Mouse (Mus musculus): ENCODE data around the gene Ccr7.

GRCm38 (mm10) chr11:99113111-99113510, 41.8 kb downstream of the Ccr7 start:
- TF ChIP-seq POLR2A (IDR thresholded peaks at IDR 0.05; ENCODE audit: borderline replicate concordance, extremely low read depth, low read depth, low read length) (no peak), CTCF (IDR thresholded peaks at IDR 0.05; ENCODE audit: insufficient read depth, low read length) (no peak)

Data from lung, adult 2 months (tissue).